Mouse (Mus musculus) megakaryocyte, embryonic 14.5 days (primary cell): ENCODE data around the gene Pgf.

Source experiments
- FLI1 ChIP-seq: IDR thresholded peaks from 2 replicates; pipeline ENCODE4 v1.6.1; 2012; ENCODE audit warnings: low read length, inconsistent platforms, mixed read lengths
- GATA1 ChIP-seq: IDR thresholded peaks from 3 replicates; pipeline ENCODE4 v1.6.1; 2012; ENCODE audit warnings: mixed read lengths, low read length, inconsistent platforms, borderline replicate concordance

- TF ChIP-seq FLI1 (no peak), GATA1 (no peak)
Measured at GRCm38 (mm10) chr12:85146881-85147280, 30.7 kb downstream of the Pgf start.
